Mouse (Mus musculus) lung, postnatal 0 days (tissue): ENCODE data around the gene Wbp1l.

Experiments
- CTCF ChIP-seq: IDR thresholded peaks from 2 replicates; pipeline ENCODE4 v1.5.1; 2016; ENCODE audit warnings: antibody characterized with exemption, mild to moderate bottlenecking
- EP300 ChIP-seq: IDR thresholded peaks from 2 replicates; pipeline ENCODE4 v1.6.1; 2016; ENCODE audit warnings: antibody characterized with exemption, mild to moderate bottlenecking, control low read depth

DNA sequence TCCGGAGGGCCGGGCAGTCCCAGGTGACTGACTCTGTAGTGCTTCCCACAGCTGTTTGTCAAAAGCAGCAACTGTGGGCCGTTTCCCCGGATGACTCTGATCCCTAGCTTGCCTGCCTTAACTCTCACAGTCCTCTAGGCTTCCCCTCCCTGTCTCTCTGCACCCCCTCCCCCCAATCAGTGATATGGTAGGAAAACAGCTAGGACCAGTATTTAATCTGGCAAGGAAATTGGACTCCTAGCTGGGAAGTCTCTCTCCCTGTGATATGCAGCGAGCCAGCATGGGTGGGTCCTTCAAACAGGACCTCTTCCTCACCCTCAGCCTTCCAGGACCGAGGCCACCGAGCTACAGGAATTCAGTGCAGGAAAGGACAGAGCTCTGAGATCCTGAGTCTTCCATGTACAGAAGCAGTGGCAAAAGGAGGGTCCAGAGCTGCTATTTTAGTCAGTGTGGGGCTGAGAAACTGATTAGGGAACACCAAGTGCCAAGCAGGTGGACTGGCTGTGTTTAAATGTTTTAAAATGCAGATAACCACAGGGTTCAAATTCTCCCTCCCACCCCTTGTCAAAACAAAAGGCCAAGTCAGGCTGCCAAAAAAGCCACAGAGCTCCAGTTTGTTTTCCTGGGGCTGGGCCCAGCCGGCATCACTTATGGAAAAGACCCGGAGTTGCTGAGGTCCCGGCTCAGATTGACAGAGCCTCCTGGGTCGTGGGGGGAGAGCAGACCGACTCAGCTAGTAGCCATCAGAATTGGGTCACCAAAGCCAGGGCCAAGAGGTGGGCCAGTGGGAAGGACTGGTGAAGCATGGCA, 46.1 kb downstream of the Wbp1l start:
- no peak for TF ChIP-seq CTCF
- TF ChIP-seq EP300 = no peak
